Mouse (Mus musculus): ENCODE data around the gene Rgmb. TPM values are rescaled to one million over a fixed set of nuclear protein-coding genes. Genes with fewer than 3 reads are reported as not detected.

Rgmb gene
- polyA plus RNA-seq, 1 experiment from 2014 or later, result 1.0 TPM

- Histone ChIP-seq H3K9me3 (replicated peaks) (no peaks in the 10 kb centered on the region), H3K4me2 (no peak overlapping the region), H3K9ac (no peak overlapping the region), H3K27me3 (peaks cover 38% of the 10 kb centered on the region), H3K4me1 (replicated peaks) (peaks cover 7% of the 10 kb centered on the region), H3K4me3 (replicated peaks) (no peak overlapping the region), H3K27ac (replicated peaks) (no peak overlapping the region), H3K36me3 (replicated peaks) (no peaks in the 10 kb centered on the region)
- whole genome bisulfite sequencing (ENCODE audit: insufficient replicate concordance), result 53% methylated on average over 4 of the region's 4 CpGs
- ATAC-seq (ENCODE audit: insufficient read depth), result no peak
These were observed 9.1 kb downstream of the Rgmb start for GRCm38 (mm10) chr17:15821706-15822105.

- Histone ChIP-seq H3K36me3 (replicated peaks) (no peaks in the 10 kb centered on the region), H3K4me3 (replicated peaks) (no peak overlapping the region), H3K9me3 (replicated peaks) (no peaks in the 10 kb centered on the region), H3K4me2 (no peak overlapping the region), H3K27ac (replicated peaks) (no peak overlapping the region), H3K9ac (no peak overlapping the region), H3K4me1 (replicated peaks) (no peaks in the 10 kb centered on the region), H3K27me3 (peaks cover 29% of the 10 kb centered on the region)
- ATAC-seq (ENCODE audit: insufficient read depth), result no peak
- WGBS (ENCODE audit: insufficient replicate concordance), result 66% methylated on average over 10 of the region's 10 CpGs
These were observed 10.1 kb downstream of the Rgmb start for GRCm38 (mm10) chr17:15820761-15821160.

- Histone ChIP-seq H3K9me3 (replicated peaks) (no peaks in the 10 kb centered on the region), H3K4me1 (replicated peaks) (no peaks in the 10 kb centered on the region), H3K9ac (no peak overlapping the region), H3K27me3 (peaks cover 22% of the 10 kb centered on the region), H3K27ac (replicated peaks) (no peak overlapping the region), H3K4me2 (no peak overlapping the region), H3K4me3 (replicated peaks) (no peak overlapping the region), H3K36me3 (replicated peaks) (no peaks in the 10 kb centered on the region)
- ATAC-seq (ENCODE audit: insufficient read depth), result no peak
- WGBS (ENCODE audit: insufficient replicate concordance), result 52% methylated on average over 6 of the region's 6 CpGs
These were observed 10.7 kb downstream of the Rgmb start for GRCm38 (mm10) chr17:15820146-15820545.

GRCm38 (mm10) chr17:15818372-15818771, 12.5 kb downstream of the Rgmb start:
- no peak overlapping the region for H3K4me2 ChIP-seq
- 70% methylated on average over 8 of the region's 8 CpGs for WGBS (ENCODE audit: insufficient replicate concordance)

GRCm38 (mm10) chr17:15817634-15818033, 13.2 kb downstream of the Rgmb start:
- Histone ChIP-seq H3K27me3 (no peaks in the 10 kb centered on the region), H3K4me1 (replicated peaks) (no peaks in the 10 kb centered on the region)
- WGBS (ENCODE audit: insufficient replicate concordance), result 74% methylated on average over 2 of the region's 2 CpGs

More at GRCm38 (mm10) chr17:15818372-15818771, 12.5 kb downstream of the Rgmb start:
- H3K27me3 ChIP-seq, result peaks cover 5% of the 10 kb centered on the region
- ATAC-seq (ENCODE audit: insufficient read depth), result no peak
- H3K9ac ChIP-seq, result no peak overlapping the region
- no peaks in the 10 kb centered on the region for H3K9me3 ChIP-seq (replicated peaks)
- no peaks in the 10 kb centered on the region for H3K4me1 ChIP-seq (replicated peaks)
- H3K27ac ChIP-seq (replicated peaks), result no peak overlapping the region
- H3K4me3 ChIP-seq (replicated peaks), result no peak overlapping the region
- H3K36me3 ChIP-seq (replicated peaks), result no peaks in the 10 kb centered on the region

GRCm38 (mm10) chr17:15817096-15817450, 13.8 kb downstream of the Rgmb start:
- Histone ChIP-seq H3K4me1 (replicated peaks) (no peaks in the 10 kb centered on the region), H3K4me3 (replicated peaks) (no peak overlapping the region), H3K4me2 (no peak overlapping the region), H3K9me3 (replicated peaks) (no peaks in the 10 kb centered on the region), H3K27me3 (no peaks in the 10 kb centered on the region), H3K36me3 (replicated peaks) (no peaks in the 10 kb centered on the region), H3K9ac (no peak overlapping the region), H3K27ac (replicated peaks) (no peak overlapping the region)
- WGBS (ENCODE audit: insufficient replicate concordance), result 60% methylated on average over 5 of the region's 5 CpGs
- no peak for ATAC-seq (ENCODE audit: insufficient read depth)

More at GRCm38 (mm10) chr17:15817634-15818033, 13.2 kb downstream of the Rgmb start:
- Histone ChIP-seq H3K9ac (no peak overlapping the region), H3K27ac (replicated peaks) (no peak overlapping the region), H3K9me3 (replicated peaks) (no peaks in the 10 kb centered on the region), H3K4me2 (no peak overlapping the region), H3K36me3 (replicated peaks) (no peaks in the 10 kb centered on the region), H3K4me3 (replicated peaks) (no peak overlapping the region)
- no peak for ATAC-seq (ENCODE audit: insufficient read depth)

GRCm38 (mm10) chr17:15816379-15817095, 14.3 kb downstream of the Rgmb start:
- H3K36me3 ChIP-seq (replicated peaks), result no peaks in the 10 kb centered on the region
- no peak overlapping the region for H3K27ac ChIP-seq (replicated peaks)
- no peak overlapping the region for H3K9ac ChIP-seq
- no peak overlapping the region for H3K4me3 ChIP-seq (replicated peaks)
- no peak overlapping the region for H3K4me2 ChIP-seq
- no peak for ATAC-seq (ENCODE audit: insufficient read depth)
- no peaks in the 10 kb centered on the region for H3K27me3 ChIP-seq
- no peaks in the 10 kb centered on the region for H3K9me3 ChIP-seq (replicated peaks)
- no peaks in the 10 kb centered on the region for H3K4me1 ChIP-seq (replicated peaks)
- 59% methylated on average over 11 of the region's 11 CpGs for WGBS (ENCODE audit: insufficient replicate concordance)

- H3K9me3 ChIP-seq (replicated peaks), result no peaks in the 10 kb centered on the region
- H3K36me3 ChIP-seq (replicated peaks), result no peaks in the 10 kb centered on the region
- H3K27ac ChIP-seq (replicated peaks), result no peak overlapping the region
- no peak for ATAC-seq (ENCODE audit: insufficient read depth)
- H3K4me1 ChIP-seq (replicated peaks), result no peaks in the 10 kb centered on the region
- WGBS (ENCODE audit: insufficient replicate concordance), result 67% methylated on average over 10 of the region's 10 CpGs
- H3K27me3 ChIP-seq, result no peaks in the 10 kb centered on the region
- H3K9ac ChIP-seq, result no peak overlapping the region
- H3K4me3 ChIP-seq (replicated peaks), result no peak overlapping the region
- no peak overlapping the region for H3K4me2 ChIP-seq
These were observed 15.4 kb downstream of the Rgmb start for GRCm38 (mm10) chr17:15815312-15816018.

- no peak overlapping the region for H3K4me2 ChIP-seq
These were observed 17.1 kb downstream of the Rgmb start for GRCm38 (mm10) chr17:15813658-15814212.

GRCm38 (mm10) chr17:15812136-15812778, 18.6 kb downstream of the Rgmb start:
- no peaks in the 10 kb centered on the region for H3K4me1 ChIP-seq (replicated peaks)
- H3K36me3 ChIP-seq (replicated peaks), result no peaks in the 10 kb centered on the region
- H3K9ac ChIP-seq, result no peak overlapping the region
- ATAC-seq (ENCODE audit: insufficient read depth), result no peak
- H3K4me2 ChIP-seq, result no peak overlapping the region
- H3K9me3 ChIP-seq (replicated peaks), result no peaks in the 10 kb centered on the region
- no peak overlapping the region for H3K27ac ChIP-seq (replicated peaks)
- H3K27me3 ChIP-seq, result no peaks in the 10 kb centered on the region
- WGBS (ENCODE audit: insufficient replicate concordance), result 60% methylated on average over 13 of the region's 13 CpGs
- no peak overlapping the region for H3K4me3 ChIP-seq (replicated peaks)

More at GRCm38 (mm10) chr17:15813658-15814212, 17.1 kb downstream of the Rgmb start:
- no peak for ATAC-seq (ENCODE audit: insufficient read depth)
- no peak overlapping the region for H3K9ac ChIP-seq
- H3K4me3 ChIP-seq (replicated peaks), result no peak overlapping the region
- 64% methylated on average over 3 of the region's 3 CpGs for WGBS (ENCODE audit: insufficient replicate concordance)
- H3K27me3 ChIP-seq, result no peaks in the 10 kb centered on the region
- no peak overlapping the region for H3K27ac ChIP-seq (replicated peaks)
- H3K9me3 ChIP-seq (replicated peaks), result no peaks in the 10 kb centered on the region
- no peaks in the 10 kb centered on the region for H3K4me1 ChIP-seq (replicated peaks)
- no peaks in the 10 kb centered on the region for H3K36me3 ChIP-seq (replicated peaks)

GRCm38 (mm10) chr17:15809949-15810348, 20.9 kb downstream of the Rgmb start:
- Histone ChIP-seq H3K4me2 (no peak overlapping the region), H3K4me3 (replicated peaks) (no peak overlapping the region), H3K9me3 (replicated peaks) (no peaks in the 10 kb centered on the region), H3K4me1 (replicated peaks) (no peaks in the 10 kb centered on the region), H3K9ac (no peak overlapping the region), H3K27me3 (no peaks in the 10 kb centered on the region), H3K27ac (replicated peaks) (no peak overlapping the region), H3K36me3 (replicated peaks) (no peaks in the 10 kb centered on the region)
- ATAC-seq (ENCODE audit: insufficient read depth), result no peak
- 68% methylated on average over 2 of the region's 2 CpGs for WGBS (ENCODE audit: insufficient replicate concordance)
